Mouse (Mus musculus): Measurements from ENCODE around the gene Pex13.

The Pex13 gene

DNA sequence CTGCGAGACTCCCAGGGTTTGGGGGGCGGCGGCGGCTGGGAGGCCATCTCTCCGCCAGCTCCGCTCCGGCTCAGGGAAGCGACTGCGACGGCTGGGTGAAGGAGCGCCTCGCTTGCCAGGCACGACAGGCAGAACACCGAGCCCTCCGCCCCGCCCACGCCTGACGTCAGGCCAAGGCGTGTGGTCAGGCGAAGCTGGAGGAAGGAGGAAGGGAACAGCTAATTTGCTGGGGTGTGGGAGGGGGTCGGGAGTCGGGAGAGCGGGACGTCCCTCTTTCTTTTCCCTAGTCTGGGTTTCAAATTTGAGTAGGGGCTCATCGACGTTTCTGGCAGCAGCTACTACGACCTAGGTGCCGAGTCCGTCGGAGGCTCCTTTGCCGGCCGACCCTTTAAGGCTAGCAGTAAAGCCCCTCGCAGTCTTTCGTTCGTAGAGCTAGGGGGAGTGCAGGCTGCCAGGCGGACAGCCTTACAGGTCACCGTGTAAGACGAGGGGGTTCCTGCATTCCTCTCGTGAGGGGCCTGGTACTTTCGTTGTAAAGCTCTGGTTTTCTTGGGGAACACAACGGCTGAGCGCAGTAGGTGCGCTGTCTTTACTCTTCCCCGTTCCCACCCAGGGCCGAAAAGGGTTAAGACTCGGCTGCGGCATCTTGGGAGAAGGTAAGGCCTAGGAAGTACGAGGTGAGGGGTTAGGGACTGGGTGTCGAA, at the start of gene Pex13:
TSS of gene Pex13 (minus strand) at position 162 of the 704 bp plus-strand sequence.
- peak; percentile 84 for DNase-seq (ENCODE audit: low read depth, low spot score)

DNA sequence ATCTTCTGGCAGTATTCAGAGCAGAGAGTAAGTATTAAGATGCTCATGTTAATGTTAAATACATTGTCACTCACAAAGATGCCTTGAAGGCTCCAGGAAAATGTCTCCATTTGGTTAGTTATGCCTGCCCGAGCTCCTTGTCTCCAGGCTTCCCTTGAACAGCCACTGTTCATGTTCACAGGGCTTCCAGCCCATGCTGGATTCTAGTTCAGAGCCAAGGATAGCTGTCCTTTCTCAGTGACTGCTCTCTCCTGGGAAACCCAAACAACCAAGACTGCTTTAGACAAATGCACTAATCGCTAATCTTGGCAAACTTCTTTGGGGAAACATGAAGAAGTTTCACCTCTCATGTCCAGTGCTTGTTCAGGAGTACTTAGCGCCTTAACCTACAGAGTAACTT, 46.5 kb upstream of the Pex13 start:
- no peak for DNase-seq (ENCODE audit: low read depth, low spot score)

DNA sequence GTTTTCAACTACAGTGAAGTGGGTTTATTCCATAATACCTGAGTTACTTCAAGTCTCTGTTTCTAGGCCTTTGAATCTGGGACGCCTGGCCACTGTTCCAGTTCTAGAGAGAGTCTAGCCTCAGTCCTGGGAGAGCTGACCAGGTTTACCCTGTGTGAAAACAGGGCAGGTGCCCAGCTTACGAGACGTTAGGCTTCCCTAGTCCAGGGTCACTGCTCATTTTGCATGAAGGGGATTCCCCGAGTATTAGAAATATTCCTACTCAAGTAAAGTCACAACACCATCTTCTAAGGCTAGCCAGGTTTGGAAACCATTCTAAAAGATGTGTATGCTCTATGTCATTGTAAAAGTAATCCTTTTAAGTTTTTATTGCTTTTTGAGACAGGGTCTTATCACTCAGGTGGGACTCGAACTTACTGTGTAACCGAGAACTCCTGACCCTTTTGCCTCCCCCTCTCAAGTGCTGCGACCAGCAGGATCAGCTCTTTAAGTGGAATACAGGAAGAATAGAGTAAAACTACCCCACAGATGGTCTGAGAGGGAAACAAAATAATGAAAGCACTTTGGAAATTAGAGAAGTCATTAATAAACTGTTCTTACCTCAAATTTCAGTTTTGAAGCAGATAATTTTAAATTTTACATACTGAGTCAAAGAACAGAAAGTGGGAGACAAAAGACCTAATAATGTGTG, 39.0 kb upstream of the Pex13 start:
- DNase-seq (ENCODE audit: low read depth, low spot score) = no peak

DNA sequence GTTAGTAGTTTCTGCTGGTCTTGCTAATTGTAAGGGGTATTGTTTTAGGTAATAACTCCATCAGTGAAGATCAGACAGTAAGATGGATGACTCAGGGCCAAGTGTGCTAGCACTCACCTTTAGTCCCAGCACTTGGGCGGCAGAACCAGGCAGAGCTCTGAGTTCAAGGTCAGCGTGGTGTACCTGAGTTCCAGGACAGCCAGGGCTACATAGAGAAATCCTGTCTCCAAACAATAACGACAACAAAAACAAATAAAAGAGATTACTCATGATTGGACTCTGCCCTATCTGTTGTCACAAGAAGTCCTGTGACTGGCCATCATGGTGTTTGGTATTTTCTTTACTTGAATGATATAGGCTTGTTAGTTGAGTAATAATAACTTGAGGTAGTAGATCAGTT, 36.1 kb upstream of the Pex13 start:
- no peak for DNase-seq (ENCODE audit: low read depth, low spot score)

DNA sequence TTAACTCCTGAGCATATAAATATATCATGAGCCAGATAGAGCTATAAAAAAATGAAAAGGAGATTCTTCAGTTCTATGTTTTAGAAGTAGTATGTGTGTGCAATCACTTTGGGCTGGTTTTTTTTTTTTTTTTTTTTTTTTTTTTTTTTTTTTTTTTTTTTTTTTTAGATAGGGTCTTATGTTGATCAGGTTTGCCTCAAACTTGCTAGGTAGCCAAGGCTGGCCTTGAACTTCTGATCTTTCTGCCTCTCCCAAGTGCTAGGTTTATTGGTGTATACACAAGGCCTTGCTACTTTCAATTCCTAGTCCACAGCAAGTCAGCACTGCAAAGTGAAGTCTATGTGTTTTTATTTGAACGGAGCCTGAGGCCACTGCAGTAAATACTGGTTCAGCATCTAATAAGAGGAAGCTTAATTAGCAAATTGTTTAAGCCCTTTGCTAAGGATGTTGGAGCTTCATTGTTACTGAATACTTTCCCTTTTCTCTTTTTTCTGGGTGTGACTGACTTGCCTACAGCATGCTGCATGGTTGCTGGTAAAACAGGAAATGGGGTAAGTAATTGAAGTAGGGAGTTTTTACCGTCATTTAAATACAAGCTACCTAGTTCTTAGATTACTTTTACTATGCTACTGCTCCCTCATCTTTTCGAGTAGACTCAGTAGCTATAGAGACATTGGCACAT, 33.8 kb upstream of the Pex13 start:
- no peak for DNase-seq (ENCODE audit: low read depth, low spot score)

DNA sequence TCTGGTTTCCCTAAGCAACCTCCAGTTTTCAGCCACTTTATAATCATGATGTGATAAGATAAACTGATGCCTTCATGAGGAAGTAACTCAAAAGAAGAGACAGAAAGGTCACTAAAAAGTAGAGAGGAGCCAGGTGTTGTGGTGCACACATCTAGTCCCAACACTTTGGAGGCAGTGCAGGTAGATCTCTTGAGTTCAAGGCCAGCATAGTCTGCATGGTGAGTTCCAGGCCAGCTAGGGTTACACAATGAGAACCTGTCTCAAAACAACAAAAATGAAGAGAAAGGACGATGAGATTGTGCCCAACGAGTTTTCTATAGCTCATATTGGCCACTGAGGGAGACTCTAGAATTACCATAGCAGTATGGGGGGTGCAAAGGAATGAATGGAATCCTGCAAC, 32.8 kb upstream of the Pex13 start:
- no peak for DNase-seq (ENCODE audit: low read depth, low spot score)

DNA sequence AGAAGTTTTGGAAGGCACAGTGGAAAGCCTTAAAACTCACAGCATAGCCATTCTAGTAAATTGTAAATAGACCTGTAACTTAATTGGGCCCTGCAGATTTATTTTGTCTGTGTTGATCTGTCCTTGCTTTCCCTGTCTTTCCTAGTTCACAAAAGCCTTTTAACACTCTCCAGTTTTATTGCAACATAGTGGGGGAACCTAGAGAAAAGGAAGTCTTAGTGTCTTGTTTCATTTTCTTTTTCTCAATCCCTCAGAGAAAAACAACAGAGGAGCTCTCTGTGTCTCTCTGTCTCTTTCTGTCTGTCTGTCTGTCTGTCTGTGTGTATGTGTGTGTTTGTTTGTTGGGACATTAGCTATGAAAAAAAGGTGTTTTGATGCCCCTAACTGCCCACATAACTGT, 30.1 kb upstream of the Pex13 start:
- DNase-seq (ENCODE audit: low read depth, low spot score) = no peak

DNA sequence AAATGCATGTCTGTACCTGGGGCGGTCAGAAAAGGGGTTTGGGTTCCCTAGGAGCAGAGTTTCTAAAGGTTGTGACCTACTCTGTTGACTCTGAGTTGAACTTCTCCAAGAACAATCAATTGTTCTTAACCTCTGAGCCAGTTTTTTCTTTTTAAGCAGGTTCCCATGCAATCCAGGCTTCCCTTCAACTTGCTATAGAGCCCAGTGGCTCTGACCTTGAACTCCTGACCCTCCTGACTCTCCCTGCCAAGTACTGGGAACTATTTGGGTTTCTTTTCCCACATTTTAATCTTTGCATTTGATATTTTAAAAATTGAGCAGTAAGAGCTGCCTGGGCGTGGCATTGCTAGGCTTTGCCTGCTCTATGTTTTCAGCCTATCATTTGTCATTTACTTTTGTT, 27.5 kb upstream of the Pex13 start:
- DNase-seq (ENCODE audit: low read depth, low spot score) = no peak

DNA sequence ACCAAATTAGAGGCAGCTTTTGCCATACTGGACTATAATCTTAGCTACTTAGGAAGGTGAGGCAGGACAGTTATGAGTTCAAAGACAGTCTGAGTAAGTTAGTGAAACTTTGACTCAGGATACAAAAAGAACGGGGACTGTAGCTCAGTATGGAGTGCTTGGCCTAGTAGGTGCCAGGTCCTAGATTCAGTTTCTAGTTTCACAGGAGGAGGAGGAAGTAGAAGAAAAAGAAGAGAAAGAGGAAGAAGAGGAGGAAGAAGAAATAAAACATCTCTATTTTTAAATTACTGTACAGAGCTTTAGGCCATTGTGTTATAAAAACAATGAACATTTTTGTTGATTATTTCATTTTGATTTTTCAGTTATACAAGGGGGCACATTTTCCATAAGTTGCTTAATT, 22.3 kb upstream of the Pex13 start:
- no peak for DNase-seq (ENCODE audit: low read depth, low spot score)

DNA sequence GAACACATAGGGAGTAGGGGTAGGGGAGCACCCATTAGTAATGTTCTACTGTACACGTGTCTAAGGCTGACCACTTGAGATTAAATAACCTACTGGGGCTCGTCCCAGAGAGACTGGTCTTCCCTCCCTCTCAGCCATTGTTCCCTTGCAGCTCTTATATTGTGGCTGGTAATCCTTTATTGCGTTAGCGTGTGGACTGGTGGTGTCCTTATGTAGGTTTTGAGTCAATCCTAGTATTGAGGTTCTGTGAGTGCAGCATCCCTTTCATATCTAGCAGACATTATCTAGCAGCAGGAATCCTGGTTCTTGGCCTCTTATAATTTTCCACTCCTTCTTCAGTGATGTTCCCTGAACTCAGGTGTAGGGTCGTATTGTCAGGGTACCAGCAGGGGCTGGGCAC, 20.9 kb upstream of the Pex13 start:
- no peak for DNase-seq (ENCODE audit: low read depth, low spot score)

DNA sequence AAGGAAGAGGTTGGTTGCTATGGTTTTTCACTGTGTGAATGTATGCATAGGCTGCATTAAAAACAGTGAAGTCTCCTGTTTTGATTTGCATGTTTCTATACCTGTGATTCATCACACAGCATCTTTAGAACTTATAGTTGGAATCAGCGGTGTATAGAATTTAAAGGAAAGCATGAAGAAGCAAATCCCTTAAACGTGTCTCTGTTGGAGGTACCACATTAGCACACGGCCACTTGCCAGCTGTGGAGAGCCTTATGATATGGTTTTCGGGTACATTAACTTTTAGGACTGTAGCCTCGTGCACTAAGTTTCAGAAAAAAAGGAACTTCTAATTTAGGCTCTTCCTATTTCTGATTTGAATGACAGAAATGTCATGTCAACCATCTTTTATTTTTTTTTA, 16.8 kb upstream of the Pex13 start:
- no peak for DNase-seq (ENCODE audit: low read depth, low spot score)

DNA sequence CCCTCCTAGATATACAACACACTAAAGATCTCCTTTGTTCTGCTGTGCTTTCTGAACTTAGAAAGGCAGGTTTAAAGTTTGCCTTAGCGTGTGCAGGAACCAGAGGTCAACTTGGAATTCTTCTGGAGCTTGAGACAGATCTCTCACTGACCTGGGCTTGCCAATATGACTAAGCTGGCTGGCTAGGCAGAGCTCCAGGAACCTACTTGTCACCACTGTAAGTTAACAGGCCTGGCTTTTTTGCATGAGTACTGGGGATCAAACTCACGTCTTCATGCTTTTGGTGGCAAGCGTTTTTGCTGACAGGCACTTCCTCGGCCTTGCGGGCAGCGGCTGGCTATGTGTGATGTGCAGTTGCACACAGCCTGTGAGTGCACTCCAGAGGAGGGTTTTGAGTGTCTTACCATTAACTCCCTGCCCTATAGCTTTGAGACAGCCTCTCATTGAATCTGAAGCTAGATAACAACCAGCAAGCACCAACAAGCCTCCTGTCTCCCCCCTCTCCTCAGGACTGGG, 14.7 kb upstream of the Pex13 start:
- no peak for DNase-seq (ENCODE audit: low read depth, low spot score)

DNA sequence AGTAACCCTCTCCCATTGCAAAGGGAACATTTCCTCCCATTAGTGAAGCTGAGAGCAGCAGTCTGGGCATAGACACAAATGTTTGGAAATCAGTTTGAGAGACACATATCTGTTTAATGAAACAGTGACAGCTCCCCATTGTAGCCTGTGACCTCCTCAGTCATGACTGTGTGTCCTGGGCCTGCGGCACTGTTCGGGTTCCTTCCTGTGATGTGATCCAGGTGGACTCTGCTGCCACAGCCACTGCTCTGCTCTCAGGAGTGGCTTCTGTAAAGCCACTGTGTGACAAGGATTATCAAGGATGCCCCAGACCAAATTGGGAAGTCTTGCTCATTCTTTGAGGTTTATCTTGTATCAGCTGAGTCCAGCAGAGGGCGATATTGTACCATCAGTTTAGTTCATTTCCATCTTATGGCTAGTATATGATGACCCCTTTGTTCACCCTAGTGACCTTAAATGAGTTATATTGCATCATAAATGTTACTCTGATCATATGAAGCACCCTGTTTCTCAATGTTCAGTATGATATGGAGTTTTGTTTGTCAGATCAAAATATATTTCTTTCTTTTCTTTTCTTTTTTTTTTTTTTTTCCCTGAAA, 13.4 kb upstream of the Pex13 start:
- DNase-seq (ENCODE audit: low read depth, low spot score) = peak; percentile 52

DNA sequence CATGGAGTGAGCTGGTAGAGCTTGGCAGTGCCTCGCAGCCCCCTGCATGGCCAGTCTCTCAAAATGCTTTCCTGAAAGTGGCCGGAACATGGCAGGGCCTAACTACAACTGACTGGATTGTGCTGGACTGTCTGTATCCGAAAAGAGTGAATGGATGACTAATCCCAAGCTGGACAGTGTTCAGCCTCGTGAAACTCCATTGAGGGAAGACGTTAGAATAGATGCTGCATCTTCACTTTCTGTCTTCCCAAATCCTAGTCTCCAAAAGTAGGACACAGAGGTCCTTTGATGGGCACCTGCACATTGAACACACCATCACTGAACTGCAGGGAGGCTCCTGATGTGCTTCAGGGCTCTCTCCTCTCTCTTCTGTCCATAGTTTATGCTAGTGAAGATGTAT, 10.3 kb upstream of the Pex13 start:
- DNase-seq (ENCODE audit: low read depth, low spot score) = no peak

DNA sequence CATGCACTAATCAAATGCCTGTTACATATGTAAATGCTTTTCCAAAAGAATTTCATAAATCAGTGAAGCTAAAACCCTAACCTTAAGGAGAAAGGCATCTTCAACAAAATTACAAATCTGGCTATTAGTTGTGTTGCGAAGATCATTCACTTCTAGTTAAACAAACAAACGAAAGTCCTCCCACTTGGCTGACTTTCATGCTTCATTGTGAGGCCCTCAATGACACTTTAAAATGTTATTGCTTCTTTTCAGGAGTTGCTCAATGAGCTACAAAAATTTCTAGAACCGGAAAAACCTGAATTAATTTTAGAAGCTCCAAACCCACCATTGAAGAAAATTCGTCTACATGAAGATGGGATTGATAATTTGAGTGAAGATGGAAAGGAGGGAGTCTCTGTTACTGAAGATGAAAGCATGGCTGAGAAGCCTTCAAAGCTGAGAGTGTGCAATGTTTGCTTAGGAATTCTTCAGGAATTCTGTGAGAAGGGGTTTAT, 6.5 kb upstream of the Pex13 start:
- DNase-seq (ENCODE audit: low read depth, low spot score) = no peak

DNA sequence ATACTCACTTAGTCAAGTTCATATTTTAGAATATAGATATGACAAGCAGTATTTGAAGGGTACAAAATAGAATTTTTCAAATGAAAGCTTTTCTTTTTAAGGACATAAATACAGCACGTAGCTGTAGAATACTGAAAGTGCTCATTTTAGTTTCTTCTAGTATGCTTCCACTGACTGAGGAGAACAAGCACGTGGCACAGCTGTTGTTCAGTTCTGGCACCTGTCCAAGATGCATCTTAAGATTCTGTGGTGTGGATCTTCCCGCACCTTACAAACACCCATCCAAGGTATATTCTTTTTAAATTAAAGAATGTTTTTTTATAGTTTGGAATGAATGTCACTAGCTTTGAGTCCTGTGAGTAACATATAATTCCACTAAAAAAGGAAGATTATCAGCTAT, 1.4 kb upstream of the Pex13 start:
- no peak for DNase-seq (ENCODE audit: low read depth, low spot score)

DNA sequence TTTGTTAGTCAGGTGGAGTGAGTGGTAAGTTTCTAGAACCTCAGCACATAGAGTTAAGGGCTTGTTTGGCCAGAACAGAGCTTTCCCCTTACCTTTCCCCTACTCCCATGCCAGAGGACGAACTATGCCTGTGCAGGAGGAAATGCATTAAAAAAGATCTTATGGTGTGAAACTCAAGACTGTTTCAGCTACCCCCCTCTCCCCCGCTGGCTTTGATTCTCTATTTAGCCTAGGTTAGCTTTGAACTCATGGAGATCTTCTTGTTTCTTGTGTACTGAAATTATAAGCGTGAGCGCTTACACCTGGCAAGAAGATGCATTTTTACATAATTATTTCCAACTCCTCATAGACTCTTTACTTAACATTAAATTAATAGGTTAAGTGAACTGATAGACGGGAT, 767 bp upstream of the Pex13 start:
- no peak for DNase-seq (ENCODE audit: low read depth, low spot score)

DNA sequence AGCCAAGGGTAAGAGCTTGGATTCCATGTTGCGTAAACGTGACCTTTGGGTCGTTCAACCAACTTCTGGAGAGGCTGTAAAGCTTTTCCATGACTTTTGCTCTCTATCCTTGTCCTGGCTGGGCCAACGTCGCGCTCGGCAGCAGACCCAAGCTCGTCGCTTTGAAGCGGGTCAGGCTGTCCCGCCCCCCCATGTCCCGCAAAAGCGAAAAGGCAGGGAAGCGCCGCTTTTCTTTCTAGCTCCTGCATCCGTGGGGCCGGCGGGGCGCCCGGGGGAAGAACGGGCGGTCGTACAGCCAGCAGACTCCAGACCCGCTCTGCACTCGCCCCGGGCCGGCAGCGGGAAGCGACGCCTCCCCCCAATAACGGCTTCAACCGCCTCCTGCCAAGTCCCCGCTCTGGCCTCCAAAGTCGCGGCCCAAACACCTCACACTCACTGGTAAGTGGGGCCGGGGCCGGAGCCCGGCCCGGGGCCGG, 410 bp downstream of the Pex13 start, which contains the start of gene Pus10:
TSS of gene Pus10 (plus strand) at position 364 of the 476 bp plus-strand sequence.
- DNase-seq (ENCODE audit: low read depth, low spot score) = peak; percentile 14

DNA sequence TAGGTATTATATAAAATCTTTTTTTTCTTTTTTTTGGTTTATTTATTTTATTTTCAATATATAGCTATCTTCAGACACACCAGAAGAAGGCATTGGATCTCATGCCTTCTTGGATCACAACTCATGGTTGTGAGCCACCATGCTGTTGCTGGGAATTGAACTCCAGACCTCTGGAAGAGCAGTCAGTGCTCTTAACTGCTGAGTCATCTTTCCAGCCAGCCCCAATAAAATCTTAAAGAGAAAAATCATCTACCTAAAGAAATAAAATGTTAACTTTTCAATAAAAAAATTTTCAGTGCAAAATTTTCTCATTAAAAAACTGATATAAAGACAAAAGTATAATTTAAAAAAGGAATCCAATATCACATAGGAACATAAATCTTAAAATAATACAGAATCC, 1.5 kb downstream of the Pex13 start:
- no peak for DNase-seq (ENCODE audit: low read depth, low spot score)

DNA sequence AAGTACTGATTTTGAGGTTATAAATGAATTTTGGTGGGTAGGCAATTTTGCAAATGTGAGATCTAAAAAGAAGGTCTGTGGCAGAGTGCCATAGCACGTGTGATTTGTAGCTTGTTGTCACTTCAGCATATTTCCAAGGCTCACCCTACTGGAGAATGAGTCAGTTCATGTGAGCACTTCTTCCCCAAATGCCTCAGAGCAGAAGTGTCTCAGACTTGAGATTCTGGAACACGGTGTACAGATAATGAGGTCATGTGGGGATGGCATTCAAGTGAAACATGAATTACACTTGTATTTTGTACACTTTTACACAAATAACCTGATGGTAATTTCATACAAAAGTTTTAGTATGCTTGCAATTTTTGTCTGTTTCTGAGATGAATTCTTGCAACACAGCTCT, 8.0 kb downstream of the Pex13 start:
- DNase-seq (ENCODE audit: low read depth, low spot score) = no peak

DNA sequence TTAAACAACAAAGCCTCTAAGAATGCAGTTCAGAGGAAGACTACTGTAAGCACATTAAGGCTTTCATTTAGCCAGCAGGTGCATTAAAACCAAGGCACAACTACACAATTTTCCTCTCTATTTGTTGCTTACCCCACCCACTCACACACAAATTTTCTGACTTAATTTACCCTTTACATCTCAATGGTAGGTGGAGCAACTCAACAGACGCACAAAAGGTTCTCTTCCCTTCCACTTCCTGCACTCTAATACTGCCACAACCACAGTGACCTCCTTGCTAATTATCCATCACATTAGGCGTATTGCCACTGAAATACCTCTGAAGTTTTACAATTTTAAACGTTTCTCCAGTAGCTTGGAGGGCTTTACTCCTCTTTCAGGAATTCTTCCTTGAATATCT, 12.1 kb downstream of the Pex13 start:
- DNase-seq (ENCODE audit: low read depth, low spot score) = no peak

DNA sequence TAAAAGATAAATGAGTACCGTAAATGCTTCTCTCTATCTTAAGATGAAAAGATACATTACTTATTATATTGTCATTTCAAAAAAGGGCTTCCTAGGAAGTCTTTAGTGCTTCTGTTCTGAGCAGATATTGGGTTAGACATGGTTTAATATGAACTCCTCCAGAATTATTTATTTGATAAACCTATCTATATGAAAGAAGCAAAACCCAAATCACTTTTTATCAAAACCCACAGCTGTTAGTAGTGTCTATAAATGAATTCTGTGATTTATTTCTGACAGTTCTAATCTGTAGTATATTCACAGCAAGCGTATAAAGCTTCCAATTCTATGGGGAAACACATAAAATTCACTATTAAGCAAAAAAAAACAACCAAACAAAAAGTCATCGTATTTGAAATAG, 17.9 kb downstream of the Pex13 start:
- DNase-seq (ENCODE audit: low read depth, low spot score) = no peak
